Mouse (Mus musculus) liver, embryonic 14.5 days (tissue): ENCODE results near the gene Rbm38.

Experiments
- CTCF ChIP-seq: IDR thresholded peaks from 2 replicates; pipeline ENCODE4 v1.5.1; 2016; ENCODE audit warnings: antibody characterized with exemption, low read depth, control low read depth
- EP300 ChIP-seq: IDR thresholded peaks from 2 replicates; pipeline ENCODE4 v1.6.1; 2016; ENCODE audit warnings: antibody characterized with exemption, low read depth

- TF ChIP-seq CTCF (no peak), EP300 (no peak)
Measured at GRCm38 (mm10) chr2:173011440-173011839, 8.9 kb upstream of the Rbm38 start.
